Mouse (Mus musculus): Measurements from ENCODE around the gene Dll4.

GRCm38 (mm10) chr2:119350555-119351486, 25.2 kb downstream of the Dll4 start, which contains the start of gene Chac1:
- no peak for TF ChIP-seq GATA1 (IDR thresholded peaks at IDR 0.05; ENCODE audit: borderline replicate concordance, low read length)
- no peak for TF ChIP-seq FLI1 (IDR thresholded peaks at IDR 0.05; ENCODE audit: low read length)
